Mouse (Mus musculus) cortical plate, adult 2 months (tissue): ENCODE results near the gene Fbxl19. TPM values are rescaled to one million over a fixed set of nuclear protein-coding genes. Genes with fewer than 3 reads are reported as not detected.

Experiments used
- H3K27ac ChIP-seq: fragments of 200-500 bp; 2 replicates; pipeline ENCODE4 v1.5.1; 2012; ENCODE audit warnings: low read length, control low read depth, inconsistent platforms; ENCODE audit not compliant: insufficient read depth
- H3K4me1 ChIP-seq: fragments of 200-500 bp; 2 replicates; pipeline ENCODE4 v1.6.1; 2011; ENCODE audit warnings: low read length; ENCODE audit not compliant: control insufficient read depth, insufficient read depth
- H3K4me3 ChIP-seq: fragments of 200-500 bp; 2 replicates; pipeline ENCODE4 v1.5.1; 2011; ENCODE audit warnings: mild to moderate bottlenecking, low read length, control low read depth; ENCODE audit not compliant: insufficient read depth
- CTCF ChIP-seq: fragments of 200-500 bp; IDR thresholded peaks from 2 replicates; pipeline ENCODE4 v1.5.1; 2011; ENCODE audit warnings: mild to moderate bottlenecking, control low read depth, low read length; ENCODE audit not compliant: insufficient read depth; ENCODE audit errors: extremely low read depth
- POLR2A ChIP-seq: fragments of 200-500 bp; IDR thresholded peaks from 2 replicates; pipeline ENCODE4 v1.6.1; 2011; ENCODE audit warnings: mild to moderate bottlenecking, low read length, control low read depth; ENCODE audit not compliant: insufficient read depth; ENCODE audit errors: extremely low read depth
- polyA plus RNA-seq: library from polyadenylated mRNA; depleted of rRNA; stranded (reverse); fragments of >200 nt; gene quantifications from 2 replicates; pipeline ENCODE4 v1.2.3, GENCODE M21; 2012

Fbxl19 gene
- polyA plus RNA-seq, 1 experiment: 59.2 TPM

- TF ChIP-seq CTCF (no peak), POLR2A (peak; percentile 37; the same call in 1 of the 2 replicates)
- Histone ChIP-seq H3K27ac (no peak overlapping the region), H3K4me1 (no peaks in the 10 kb centered on the region), H3K4me3 (peak overlapping the region; percentile 14; the same call in 1 of the 2 replicates)
Observed at GRCm38 (mm10) chr7:127750131-127751127, 6.1 kb downstream of the Fbxl19 start.

DNA sequence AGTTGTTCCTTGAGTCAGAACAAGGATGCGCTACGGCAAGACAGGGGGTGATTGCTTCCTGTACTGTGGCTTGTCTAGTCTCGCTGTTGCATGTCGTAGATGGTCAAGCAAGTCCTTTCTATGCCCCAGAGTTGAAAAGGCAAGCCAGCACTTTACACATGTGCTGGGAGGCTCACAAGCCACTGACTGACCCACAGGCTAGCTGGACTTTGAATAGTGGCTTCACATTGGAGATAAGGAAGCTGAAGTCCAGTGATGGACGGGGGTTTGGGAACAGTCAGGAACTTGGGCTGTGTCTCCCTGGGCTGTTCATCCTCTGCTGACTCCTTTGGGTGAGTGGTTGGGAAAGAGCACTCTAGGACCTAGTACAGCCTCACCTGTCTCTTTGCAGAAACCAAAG, 7.3 kb downstream of the Fbxl19 start:
- no peak overlapping the region for H3K27ac ChIP-seq
- H3K4me1 ChIP-seq: peaks cover 3% of the 10 kb centered on the region; the same call in 1 of the 2 replicates
- H3K4me3 ChIP-seq: no peak overlapping the region
- TF ChIP-seq POLR2A (no peak), CTCF (no peak)

- no peak for TF ChIP-seq CTCF
- no peak for TF ChIP-seq POLR2A
- Histone ChIP-seq H3K4me1 (peaks cover 3% of the 10 kb centered on the region; the same call in 1 of the 2 replicates), H3K4me3 (no peak overlapping the region), H3K27ac (no peak overlapping the region)
Observed at GRCm38 (mm10) chr7:127752069-127752468, 7.7 kb downstream of the Fbxl19 start.

DNA sequence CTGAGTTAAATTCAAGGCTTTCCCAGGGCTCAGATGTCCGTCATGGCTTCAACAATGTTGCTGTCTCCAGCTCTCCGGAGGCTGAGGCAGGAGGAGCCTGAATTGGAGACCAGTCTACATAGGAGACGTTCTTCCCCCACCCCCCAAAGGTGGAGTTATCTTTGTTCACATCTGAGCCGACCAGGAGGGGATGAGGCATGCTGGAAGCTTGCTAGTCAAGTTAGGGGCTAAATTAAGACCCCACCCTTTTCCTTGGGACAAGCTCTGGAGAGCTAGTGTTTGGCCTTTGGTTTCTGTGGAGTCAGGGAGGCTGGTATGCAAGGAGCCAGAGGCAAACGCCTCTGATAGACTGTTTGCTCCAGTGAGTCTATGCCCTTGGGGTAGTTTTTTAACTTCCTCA, 8.8 kb downstream of the Fbxl19 start:
- TF ChIP-seq POLR2A: no peak
- no peak for TF ChIP-seq CTCF
- no peak overlapping the region for H3K27ac ChIP-seq
- H3K4me1 ChIP-seq: peaks cover 3% of the 10 kb centered on the region; the same call in 1 of the 2 replicates
- no peak overlapping the region for H3K4me3 ChIP-seq

GRCm38 (mm10) chr7:127753741-127754140, 9.4 kb downstream of the Fbxl19 start:
- H3K4me3 ChIP-seq: no peak overlapping the region
- H3K4me1 ChIP-seq: peaks cover 3% of the 10 kb centered on the region; the same call in 1 of the 2 replicates
- H3K27ac ChIP-seq: no peak overlapping the region
- TF ChIP-seq CTCF: no peak
- TF ChIP-seq POLR2A: no peak

GRCm38 (mm10) chr7:127759716-127760115, 15.4 kb downstream of the Fbxl19 start:
- no peak overlapping the region for H3K27ac ChIP-seq

GRCm38 (mm10) chr7:127760478-127760877, 16.1 kb downstream of the Fbxl19 start:
- no peak for TF ChIP-seq CTCF
- no peak for TF ChIP-seq POLR2A
- Histone ChIP-seq H3K4me1 (peaks cover 5% of the 10 kb centered on the region; the same call in 1 of the 2 replicates), H3K27ac (no peak overlapping the region), H3K4me3 (no peak overlapping the region)

More at GRCm38 (mm10) chr7:127759716-127760115, 15.4 kb downstream of the Fbxl19 start:
- Histone ChIP-seq H3K4me1 (peaks cover 5% of the 10 kb centered on the region; the same call in 1 of the 2 replicates), H3K4me3 (no peak overlapping the region)
- TF ChIP-seq CTCF: no peak
- TF ChIP-seq POLR2A: no peak

DNA sequence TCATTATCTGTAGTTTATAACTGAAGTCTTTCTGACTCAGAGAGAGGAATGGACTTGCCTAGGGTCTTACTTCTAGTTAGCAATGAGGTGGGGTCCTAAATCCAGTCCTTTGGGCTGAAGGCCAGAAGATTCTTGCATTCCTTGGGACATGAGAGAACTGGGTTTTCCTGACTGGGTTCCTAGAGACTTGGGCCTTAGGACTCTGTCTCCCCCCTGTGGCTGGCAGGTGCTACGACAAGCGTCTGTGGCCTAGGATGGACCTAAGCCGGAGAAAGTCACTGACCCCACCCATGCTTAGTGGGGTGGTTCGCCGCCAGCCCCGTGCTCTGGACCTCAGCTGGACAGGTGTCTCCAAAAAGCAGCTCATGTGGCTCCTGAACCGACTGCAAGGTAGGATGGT, 16.7 kb downstream of the Fbxl19 start:
- TF ChIP-seq POLR2A: no peak
- TF ChIP-seq CTCF: peak; percentile 89
- Histone ChIP-seq H3K4me1 (peaks cover 3% of the 10 kb centered on the region; the same call in 1 of the 2 replicates), H3K27ac (no peak overlapping the region), H3K4me3 (no peak overlapping the region)

GRCm38 (mm10) chr7:127763642-127764041, 19.3 kb downstream of the Fbxl19 start:
- no peak overlapping the region for H3K4me3 ChIP-seq
- H3K4me1 ChIP-seq: peaks cover 2% of the 10 kb centered on the region; the same call in 1 of the 2 replicates
- H3K27ac ChIP-seq: no peak overlapping the region
- TF ChIP-seq CTCF (no peak), POLR2A (no peak)

DNA sequence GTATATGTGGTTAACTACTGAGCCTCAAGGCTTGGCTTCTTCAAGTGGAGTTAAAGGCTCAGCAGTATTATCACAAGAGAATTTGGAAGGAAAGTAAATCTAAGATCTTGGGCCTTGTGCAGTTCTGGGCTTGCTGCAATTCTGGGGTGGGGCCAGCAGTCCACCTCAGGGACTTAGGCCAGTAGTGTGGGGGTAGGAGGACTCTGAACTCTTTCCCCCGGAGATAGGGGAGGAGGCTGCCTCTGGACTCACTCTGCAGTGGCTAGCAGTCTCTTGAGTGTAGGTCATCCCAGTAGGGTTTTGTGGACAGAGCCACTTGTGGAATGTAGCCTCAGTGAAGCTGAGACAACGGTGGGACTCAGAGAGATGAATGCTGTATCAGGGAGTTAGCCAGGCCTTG, 21.4 kb downstream of the Fbxl19 start:
- Histone ChIP-seq H3K27ac (no peak overlapping the region), H3K4me1 (no peaks in the 10 kb centered on the region; the same call in 1 of the 2 replicates), H3K4me3 (no peak overlapping the region)
- no peak for TF ChIP-seq CTCF
